Mouse (Mus musculus): ENCODE data around the gene Glrb.
A peak's percentile ranks its signal among the peaks of the same experiment; 100 is the strongest.

The Glrb gene

DNA sequence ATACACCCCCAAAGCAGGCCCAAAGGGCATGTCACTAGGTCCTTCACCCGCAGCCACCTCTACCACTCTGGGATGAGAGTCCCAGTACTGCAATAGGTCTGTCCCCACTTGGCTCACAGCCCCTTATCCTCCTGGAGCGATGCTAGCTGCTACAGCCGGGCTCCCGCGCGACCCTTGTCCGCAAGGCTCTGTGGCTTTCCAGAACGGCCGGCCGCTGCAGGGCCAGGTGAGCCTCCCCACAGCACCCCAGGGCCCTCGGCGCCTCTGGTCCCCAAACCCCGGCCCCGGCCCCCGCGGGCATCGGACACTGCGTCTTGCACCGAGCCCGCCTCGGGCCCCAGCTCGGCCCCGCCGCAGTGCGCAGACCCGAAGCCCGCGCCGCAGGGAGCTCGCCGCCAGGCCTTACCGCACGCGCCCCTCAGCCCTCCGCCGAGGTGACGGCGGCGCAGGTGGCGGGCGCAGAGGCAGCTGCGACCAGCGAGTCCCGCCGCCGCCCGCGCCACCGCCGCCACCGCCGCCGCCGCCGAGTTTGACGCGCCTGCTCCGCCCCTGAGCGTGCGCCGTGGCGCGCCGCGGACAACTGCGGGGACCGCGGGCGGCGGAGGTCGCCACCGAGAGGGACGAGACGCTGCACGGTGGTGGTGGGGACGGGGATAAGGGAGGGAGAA is at the start of gene Glrb:
Glrb (minus strand) TSS at position 550 of the 668 bp plus-strand sequence.
- peak; percentile 73 for DNase-seq

DNA sequence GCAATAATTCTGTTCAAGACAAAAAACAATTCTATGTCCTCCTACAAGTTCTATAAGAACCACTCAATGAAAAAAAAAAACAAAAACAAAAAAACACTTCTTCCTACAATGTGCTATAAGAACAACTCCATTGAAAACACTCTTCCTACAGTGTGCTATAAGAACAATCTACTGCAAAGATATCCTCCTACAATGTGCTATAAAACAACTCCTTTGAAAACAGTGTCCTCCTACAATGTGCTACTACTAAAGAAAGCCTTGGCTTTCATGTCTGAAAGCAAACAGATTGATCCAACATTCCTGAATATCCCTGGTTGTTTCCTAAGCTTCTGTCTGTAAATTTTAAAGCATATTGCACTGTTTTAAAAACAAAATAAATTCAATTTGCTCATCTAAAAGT is 46.5 kb upstream of the Glrb start:
- no peak for DNase-seq

- DNase-seq, result peak; percentile 13
Measured at GRCm38 (mm10) chr3:80958591-80958990, 45.1 kb upstream of the Glrb start.

DNA sequence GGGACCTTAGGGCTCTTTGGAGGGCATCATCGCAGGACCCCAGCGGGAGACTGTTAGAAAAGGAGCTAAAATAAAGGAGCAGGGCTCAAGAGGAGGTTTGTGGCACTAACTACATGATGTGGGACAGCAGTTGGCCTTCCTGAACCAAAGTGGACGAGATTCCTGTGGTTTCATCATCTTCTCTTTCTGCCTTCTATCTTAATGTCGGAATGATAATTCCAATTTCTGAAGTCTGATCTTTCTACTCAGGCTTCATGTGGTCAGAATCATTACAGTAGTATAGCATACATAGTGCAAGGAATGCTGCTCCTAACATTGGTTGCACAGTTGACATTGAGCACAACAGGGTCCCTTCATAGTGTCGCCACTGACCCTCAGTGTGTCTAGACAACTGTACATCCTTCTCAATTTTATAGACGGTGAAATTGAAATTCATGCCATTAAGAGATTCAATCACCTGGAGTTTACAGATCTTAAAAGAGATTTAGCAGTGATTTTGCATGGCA is 372 bp upstream of the Glrb start:
- no peak for DNase-seq

- no peak for DNase-seq
Measured at GRCm38 (mm10) chr3:80894745-80895480, 18.5 kb downstream of the Glrb start.

- no peak for DNase-seq
Measured at GRCm38 (mm10) chr3:80894328-80894727, 19.1 kb downstream of the Glrb start.

- no peak for DNase-seq
Measured at GRCm38 (mm10) chr3:80893055-80893690, 20.3 kb downstream of the Glrb start.

DNA sequence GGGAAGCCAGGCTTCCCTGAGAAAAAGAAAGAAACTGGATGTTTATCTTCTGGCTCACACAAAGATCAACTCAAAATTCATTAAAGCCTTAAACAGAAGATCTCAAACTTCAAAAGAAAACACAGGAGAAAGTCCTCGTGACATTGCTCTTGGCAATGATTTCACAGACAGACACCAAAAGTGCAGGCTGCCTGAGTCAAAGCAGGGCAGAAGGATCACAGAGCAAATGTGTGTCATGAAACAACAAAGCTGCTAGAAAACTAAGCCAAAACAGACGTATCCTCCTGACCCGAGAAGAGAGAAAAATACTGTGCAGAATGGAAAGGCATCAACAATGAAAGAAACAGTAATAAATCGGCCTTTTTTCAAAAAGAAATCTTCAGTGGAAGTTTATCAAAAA is 22.4 kb downstream of the Glrb start:
- no peak for DNase-seq

DNA sequence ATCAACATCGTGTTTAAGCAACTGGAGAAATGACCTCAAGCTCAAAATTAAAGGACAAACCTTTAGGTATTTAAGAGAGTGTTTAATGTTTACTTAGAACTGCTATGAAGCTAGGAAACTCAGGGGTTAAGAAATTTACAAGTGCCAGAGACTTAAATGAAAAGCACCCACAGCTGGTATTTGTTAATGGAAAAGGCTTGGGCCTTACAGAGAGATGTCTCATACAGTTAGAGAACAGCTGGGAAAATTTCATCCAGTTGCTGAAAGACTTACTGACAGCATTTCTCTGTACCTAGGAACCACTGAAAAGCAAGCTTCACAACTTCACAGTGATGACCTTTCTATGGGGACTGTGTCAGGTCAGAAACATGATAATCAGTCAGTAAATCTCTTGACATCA is 28.3 kb downstream of the Glrb start:
- DNase-seq, result no peak

GRCm38 (mm10) chr3:80883601-80884000 is 29.9 kb downstream of the Glrb start:
- no peak for DNase-seq

GRCm38 (mm10) chr3:80880660-80881293 is 32.7 kb downstream of the Glrb start:
- no peak for DNase-seq

- no peak for DNase-seq
Measured at GRCm38 (mm10) chr3:80878571-80878970, 34.9 kb downstream of the Glrb start.

DNA sequence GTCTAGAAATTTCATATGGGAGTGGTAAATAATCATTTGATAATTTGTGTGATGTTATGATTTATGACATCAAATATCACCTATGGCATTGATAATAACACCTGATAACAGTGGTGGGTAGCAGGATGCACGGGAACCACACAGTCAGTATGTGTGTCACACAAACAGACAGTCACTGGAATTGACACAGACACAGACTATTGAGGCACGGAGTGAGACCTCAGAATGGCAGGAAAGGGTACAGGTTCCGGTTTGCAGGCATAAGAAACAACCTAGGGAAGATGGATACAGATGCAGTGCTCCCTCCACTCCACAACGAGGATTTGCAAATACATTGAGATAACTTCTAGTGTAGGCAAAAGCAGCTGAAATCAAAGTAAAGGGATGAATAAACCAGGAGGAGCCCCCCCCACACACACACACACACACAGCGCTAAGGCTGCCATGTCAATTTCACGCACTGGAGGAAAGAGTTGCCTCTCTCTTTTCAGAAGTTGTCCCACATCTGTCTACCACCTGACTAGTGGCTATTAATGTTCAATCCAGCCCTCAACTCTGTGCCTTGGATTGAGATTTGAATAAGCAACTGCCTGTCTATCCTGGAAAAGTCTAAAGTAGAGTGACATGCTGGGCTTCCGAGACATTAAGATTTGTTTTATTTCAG is 38.6 kb downstream of the Glrb start:
- no peak for DNase-seq

- no peak for DNase-seq
Measured at GRCm38 (mm10) chr3:80874081-80874480, 39.4 kb downstream of the Glrb start.

DNA sequence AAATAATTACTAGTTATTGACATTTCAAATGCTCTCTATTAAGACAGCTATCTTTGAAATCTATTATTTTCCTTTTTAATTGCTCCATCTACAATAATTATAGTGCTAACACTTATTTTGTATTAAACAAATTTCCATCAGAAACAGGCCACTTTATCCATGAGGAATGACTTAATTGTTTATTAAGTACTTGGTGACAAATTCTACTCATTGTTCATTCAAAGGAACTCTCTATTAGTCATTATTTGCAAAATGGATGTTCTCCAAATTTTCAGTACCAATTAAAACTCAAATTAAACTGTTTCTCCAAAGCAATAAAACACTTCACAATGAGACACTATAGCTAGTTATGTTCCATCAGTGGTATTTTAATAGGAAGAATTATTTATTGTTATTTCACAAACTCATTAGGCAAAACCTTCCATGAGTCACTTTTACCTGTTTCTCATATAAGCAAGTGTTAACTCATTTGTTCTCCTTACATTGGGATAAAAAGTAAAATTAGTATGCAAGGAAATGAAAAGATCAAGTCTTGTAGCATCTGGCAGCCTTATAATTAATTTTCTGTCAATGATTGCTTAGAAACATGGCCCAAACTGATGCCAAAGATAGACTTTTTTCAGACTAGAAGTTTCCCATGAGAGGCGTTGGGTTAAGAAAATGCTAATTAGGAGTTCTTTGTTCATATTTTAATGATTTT is 41.8 kb downstream of the Glrb start:
- no peak for DNase-seq

- no peak for DNase-seq
Measured at GRCm38 (mm10) chr3:80867328-80867727, 46.1 kb downstream of the Glrb start.

DNA sequence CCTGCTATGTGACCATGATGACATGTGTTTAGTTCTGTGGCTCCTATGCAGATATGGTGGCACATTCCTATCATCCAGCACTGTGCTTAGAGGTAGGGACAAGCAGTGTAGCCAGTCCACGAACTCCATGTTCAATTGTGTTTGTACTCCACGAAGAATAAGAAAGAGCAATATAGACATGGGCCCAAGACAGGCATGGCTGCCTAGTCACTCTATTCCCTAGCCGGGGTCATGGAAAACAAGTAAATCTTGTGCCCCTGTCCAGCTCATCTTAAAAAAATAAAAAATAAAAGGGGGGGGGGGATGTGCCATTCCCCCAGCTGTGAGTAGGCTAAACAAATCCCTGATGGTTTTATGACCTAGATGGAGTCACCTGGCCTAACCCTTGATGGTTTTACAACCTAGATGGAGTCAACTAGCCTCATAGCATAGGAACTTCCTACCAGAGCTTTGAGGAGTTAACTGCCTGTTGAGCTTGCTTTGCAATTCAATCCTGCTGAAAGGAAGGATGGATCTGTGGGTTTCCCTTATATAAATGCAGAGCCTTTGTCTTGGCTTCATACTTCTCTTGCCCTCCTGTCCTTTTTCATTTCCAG is 60.5 kb downstream of the Glrb start:
- no peak for DNase-seq

DNA sequence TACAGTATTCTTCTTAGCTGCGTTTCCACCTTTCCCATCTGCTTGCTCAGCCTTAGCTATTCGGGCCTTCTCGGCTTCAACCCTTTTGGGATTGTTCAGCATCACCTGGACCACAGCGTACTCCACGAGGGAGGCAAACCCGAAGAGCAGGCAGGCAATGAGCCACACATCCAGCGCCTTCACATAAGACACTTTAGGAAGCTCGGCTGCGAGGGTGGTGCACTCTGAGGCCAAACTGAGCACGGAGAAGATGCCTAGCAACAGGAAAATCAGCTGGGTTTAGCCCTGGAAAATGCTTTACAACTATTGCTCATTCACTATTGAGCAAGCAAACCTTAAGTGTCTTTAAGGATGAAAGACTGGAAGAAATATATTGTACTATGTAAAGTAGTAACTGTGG is 62.5 kb downstream of the Glrb start:
- no peak for DNase-seq

GRCm38 (mm10) chr3:80845634-80846033 is 67.8 kb downstream of the Glrb start:
- DNase-seq, result no peak

DNA sequence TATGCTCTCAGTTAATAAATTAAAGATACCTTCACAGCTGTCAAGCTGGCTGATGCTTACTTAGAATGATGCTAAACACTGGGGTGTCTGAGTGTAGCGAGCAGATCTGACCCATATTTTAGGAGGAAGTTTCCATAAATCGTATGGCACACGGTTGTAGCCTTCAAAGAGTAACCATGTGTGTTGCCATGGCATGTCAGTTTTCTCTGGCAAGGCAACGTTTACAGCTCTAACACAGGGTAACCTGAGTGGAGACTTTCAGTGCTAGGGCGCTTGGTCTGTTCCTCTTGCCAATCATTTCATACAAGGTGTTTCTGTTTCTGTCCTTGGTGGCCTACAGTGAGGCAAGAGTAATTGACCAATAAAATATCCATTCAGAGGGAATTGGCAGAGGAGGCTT is 73.6 kb downstream of the Glrb start:
- no peak for DNase-seq

- no peak for DNase-seq
Measured at GRCm38 (mm10) chr3:80837583-80837982, 75.9 kb downstream of the Glrb start.

- DNase-seq, result no peak
Measured at GRCm38 (mm10) chr3:80823975-80824374, 89.5 kb downstream of the Glrb start.

Data from right cerebral cortex, postnatal 14 days (tissue).